In the genomic region with DNA sequence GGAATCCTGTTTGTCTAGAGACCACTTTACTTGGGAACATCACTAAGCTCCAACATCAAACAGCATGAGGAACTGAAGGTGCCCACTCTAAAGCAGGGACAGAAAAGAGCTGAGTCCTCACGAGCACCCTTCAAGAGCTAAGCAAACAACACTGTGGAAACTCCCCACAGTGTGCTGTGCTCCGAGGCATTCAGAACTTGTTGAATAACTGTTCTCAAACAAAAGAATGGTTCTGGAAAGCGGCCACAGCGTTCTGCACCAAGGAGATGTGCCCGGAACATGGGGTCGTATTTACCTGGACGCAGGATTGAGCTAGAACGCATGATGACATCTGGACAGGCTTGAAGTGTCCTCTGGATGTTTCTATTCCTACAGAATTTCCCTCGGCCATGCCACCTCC, we compare ENCODE assay signal across 18 mouse cellular contexts. TPM values are rescaled to one million over a fixed set of nuclear protein-coding genes. Genes with fewer than 3 reads are reported as not detected.
"Had no signal": no experiment of that assay in that cellular context is flagged by ENCODE, and none has a peak within 500 bp of the region (broad histone marks: within the 10 kb centered on the region; RNA-seq: fewer than 3 reads in every experiment).

No protein-coding gene starts in this region.

- H3K4me3 ChIP-seq: limb, embryonic 12.5 days; liver, embryonic 13.5 days; midbrain, embryonic 10.5 days; neural tube, embryonic 12.5 days had no signal

- H3K9ac ChIP-seq: limb, embryonic 12.5 days; liver, embryonic 13.5 days; liver, postnatal 0 days; neural tube, embryonic 12.5 days had no signal

- ATAC-seq: liver, postnatal 0 days had no signal

- H3K4me2 ChIP-seq: limb, embryonic 12.5 days; liver, embryonic 13.5 days; neural tube, embryonic 12.5 days had no signal

- H3K27me3 ChIP-seq: limb, embryonic 12.5 days; liver, embryonic 13.5 days; neural tube, embryonic 12.5 days had no signal

- H3K27ac ChIP-seq: kidney, postnatal 0 days; limb, embryonic 12.5 days; liver, embryonic 13.5 days; midbrain, embryonic 10.5 days; neural tube, embryonic 12.5 days had no signal

- DNase-seq: kidney, adult 11 months; kidney, adult 9 months; kidney, postnatal 4 days; liver; liver, embryonic 13.5 days; liver, postnatal 0 days; midbrain, embryonic 14.5 days; retina, postnatal 1 day; right cerebral cortex, postnatal 4 days; spleen, adult 18-20 months had no signal

- H3K4me1 ChIP-seq: limb, embryonic 12.5 days; midbrain, embryonic 10.5 days; neural tube, embryonic 12.5 days had no signal

- H3K36me3 ChIP-seq: limb, embryonic 12.5 days; liver, embryonic 13.5 days; neural tube, embryonic 12.5 days had no signal

- H3K9me3 ChIP-seq: limb, embryonic 12.5 days; liver, embryonic 13.5 days; midbrain, embryonic 10.5 days; neural tube, embryonic 12.5 days had no signal

RNA-seq across cellular contexts. Expression of a gene that starts 16.0 kb away (rescaled TPM):
- total RNA-seq: layer of hippocampus, adult 8-10 months; megakaryocyte, adult 5-6 weeks had no signal
- polyA plus RNA-seq: intestine, embryonic 14.5 days; kidney, postnatal 0 days; liver, embryonic 13.5 days; liver, postnatal 0 days; midbrain, embryonic 10.5 days; stomach, embryonic 14.5 days had no signal
